Mouse (Mus musculus) neural tube, embryonic 13.5 days (tissue): ENCODE data around the gene B4galnt3. TPM values are rescaled to one million over a fixed set of nuclear protein-coding genes. Genes with fewer than 3 reads are reported as not detected.

Experiments used
- ATAC-seq: fragments of 200-750 bp; cut with Nextera tagmentation; 2 replicates; pipeline ENCODE4 v1.8.0; 2017; ENCODE audit warnings: low read depth, mild to moderate bottlenecking, moderate TSS enrichment, moderate library complexity
- H3K27ac ChIP-seq: fragments of 300-500 bp; sonication (generic); replicated peaks from 2 replicates; pipeline ENCODE4 v1.5.1; 2015; ENCODE audit warnings: moderate library complexity, mild to moderate bottlenecking, inconsistent platforms
- H3K27me3 ChIP-seq: fragments of 300-500 bp; sonication (generic); 2 replicates; pipeline ENCODE4 v1.6.1; 2015; ENCODE audit warnings: mild to moderate bottlenecking, inconsistent platforms
- H3K36me3 ChIP-seq: fragments of 300-500 bp; sonication (generic); 2 replicates; pipeline ENCODE4 v1.6.1; 2015; ENCODE audit warnings: mild to moderate bottlenecking, inconsistent platforms
- H3K4me1 ChIP-seq: fragments of 300-500 bp; sonication (generic); replicated peaks from 2 replicates; pipeline ENCODE4 v1.6.1; 2015; ENCODE audit warnings: inconsistent platforms
- H3K4me2 ChIP-seq: fragments of 300-500 bp; sonication (generic); 2 replicates; pipeline ENCODE4 v1.6.1; 2015; ENCODE audit warnings: inconsistent platforms, mild to moderate bottlenecking, moderate library complexity
- H3K4me3 ChIP-seq: fragments of 300-500 bp; sonication (generic); 2 replicates; pipeline ENCODE4 v1.5.1; 2015; ENCODE audit warnings: mild to moderate bottlenecking, inconsistent platforms
- H3K9ac ChIP-seq: fragments of 300-500 bp; sonication (generic); 2 replicates; pipeline ENCODE4 v1.6.1; 2015; ENCODE audit warnings: moderate library complexity, mild to moderate bottlenecking, inconsistent platforms
- H3K9me3 ChIP-seq: fragments of 300-500 bp; sonication (generic); 2 replicates; pipeline ENCODE4 v1.6.1; 2016; ENCODE audit warnings: inconsistent platforms
- WGBS: fragments of 180-500 bp; shearing (Covaris S2); methylation state at CpG from one replicate; pipeline ENCODE4 v1.1.7; 2015; 5-methylcytosine and 5-hydroxymethylcytosine counted together
- polyA plus RNA-seq: library from polyadenylated mRNA; unstranded; fragments of >200 nt; fragmentation: Nextera tagmentation; extraction: Ambion mirVana; gene quantifications from 2 replicates; pipeline ENCODE4 v1.2.1, GENCODE M21; 2015

Gene B4galnt3
- polyA plus RNA-seq, 1 experiment from 2014 or later = 0.11 TPM

DNA sequence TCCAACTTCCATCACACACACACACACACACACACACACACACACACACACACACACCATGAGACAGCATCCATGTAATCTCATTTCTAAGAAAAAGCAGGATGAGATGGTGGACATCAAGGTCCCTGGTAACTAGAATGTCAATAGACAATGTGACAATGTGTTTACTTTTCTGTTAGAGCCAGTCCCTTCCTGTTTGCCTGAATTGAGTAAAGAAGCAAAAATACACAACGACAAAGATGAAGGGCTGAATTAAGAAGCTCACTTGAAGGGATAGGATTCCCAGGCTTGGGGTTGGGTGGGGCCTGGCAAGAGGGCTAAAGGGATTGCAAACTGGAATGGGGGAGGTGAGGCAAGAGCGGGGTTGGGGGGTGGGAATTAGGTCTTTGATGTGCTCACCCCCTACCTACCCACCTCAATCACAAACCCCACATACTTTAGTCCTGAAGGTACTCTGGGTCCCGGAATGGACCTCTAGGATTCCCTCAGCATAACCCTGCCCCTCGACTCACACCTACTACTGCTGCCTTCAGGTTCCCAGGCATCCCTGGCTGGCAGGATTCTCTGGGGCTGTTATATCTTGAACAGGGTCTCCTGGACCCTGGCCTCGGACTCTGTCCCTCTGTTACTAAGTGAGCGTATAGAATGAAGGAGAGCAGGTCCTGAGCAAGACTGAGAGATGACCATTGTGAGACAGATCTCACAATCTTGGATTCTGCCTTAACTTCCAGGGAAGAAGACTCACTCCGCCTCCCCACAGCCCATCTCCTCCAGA lies 102.8 kb downstream of the B4galnt3 start:
- 54% methylated on average over 7 of the region's 7 CpGs for WGBS
- no peaks in the 10 kb centered on the region for H3K36me3 ChIP-seq
- H3K9ac ChIP-seq = no peak overlapping the region
- 0 out of 2 replicates have a peak overlapping the region, but pooled peaks have one; percentile 29 for H3K4me2 ChIP-seq
- H3K27me3 ChIP-seq = no peaks in the 10 kb centered on the region
- no peak overlapping the region for H3K27ac ChIP-seq
- H3K4me1 ChIP-seq = peaks cover 18% of the 10 kb centered on the region
- no peak for ATAC-seq
- no peaks in the 10 kb centered on the region for H3K9me3 ChIP-seq
- H3K4me3 ChIP-seq = no peak overlapping the region

DNA sequence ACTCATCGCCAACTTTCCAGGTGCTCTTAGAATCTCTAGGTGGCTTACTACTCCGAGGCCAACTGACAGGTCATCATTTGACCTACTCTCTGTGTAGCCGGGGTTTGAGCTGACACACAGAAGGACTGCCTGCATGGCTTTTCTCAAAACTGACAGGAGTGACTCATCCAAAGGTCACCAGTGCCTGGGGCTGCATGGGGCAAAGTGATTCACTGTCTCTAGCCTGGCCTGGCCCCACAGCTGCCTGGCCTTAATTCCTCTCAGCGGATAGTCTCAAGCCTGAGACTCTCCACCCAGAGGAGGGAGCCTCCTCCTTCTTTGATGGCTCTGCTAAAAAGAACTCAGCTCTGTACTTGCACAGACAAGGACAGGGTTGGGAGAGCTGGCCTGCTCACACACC lies 103.4 kb downstream of the B4galnt3 start:
- Histone ChIP-seq H3K27me3 (no peaks in the 10 kb centered on the region), H3K9ac (no peak overlapping the region), H3K4me3 (no peak overlapping the region), H3K36me3 (no peaks in the 10 kb centered on the region), H3K27ac (no peak overlapping the region), H3K9me3 (no peaks in the 10 kb centered on the region), H3K4me2 (no peak overlapping the region), H3K4me1 (peaks cover 18% of the 10 kb centered on the region)
- ATAC-seq = no peak
- 78% methylated on average over 4 of the region's 4 CpGs for WGBS

DNA sequence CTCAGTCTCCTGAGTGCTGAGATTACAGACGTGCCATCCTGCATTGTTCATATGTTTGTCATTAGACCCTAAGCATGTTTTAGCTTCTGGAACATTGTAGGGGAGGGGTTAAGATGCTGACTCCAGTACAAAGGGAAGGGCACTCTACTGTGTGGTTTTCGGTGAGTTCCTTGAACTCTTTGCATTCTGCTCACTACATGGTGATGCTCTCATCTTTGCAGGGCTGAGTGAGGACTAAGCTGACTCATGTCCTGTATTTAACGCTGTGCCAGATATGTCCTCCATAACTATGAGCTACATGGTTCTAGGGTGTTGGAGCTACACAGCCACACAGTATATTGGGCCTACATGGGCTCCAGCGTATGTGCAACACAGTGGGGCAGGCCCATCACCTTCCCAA lies 104.0 kb downstream of the B4galnt3 start:
- no peak for ATAC-seq
- no peaks in the 10 kb centered on the region for H3K9me3 ChIP-seq
- peaks cover 18% of the 10 kb centered on the region for H3K4me1 ChIP-seq
- no peak overlapping the region for H3K4me2 ChIP-seq
- no peak overlapping the region for H3K4me3 ChIP-seq
- 93% methylated on average over 4 of the region's 4 CpGs for WGBS
- no peaks in the 10 kb centered on the region for H3K27me3 ChIP-seq
- no peaks in the 10 kb centered on the region for H3K36me3 ChIP-seq
- H3K9ac ChIP-seq = no peak overlapping the region
- H3K27ac ChIP-seq = no peak overlapping the region

DNA sequence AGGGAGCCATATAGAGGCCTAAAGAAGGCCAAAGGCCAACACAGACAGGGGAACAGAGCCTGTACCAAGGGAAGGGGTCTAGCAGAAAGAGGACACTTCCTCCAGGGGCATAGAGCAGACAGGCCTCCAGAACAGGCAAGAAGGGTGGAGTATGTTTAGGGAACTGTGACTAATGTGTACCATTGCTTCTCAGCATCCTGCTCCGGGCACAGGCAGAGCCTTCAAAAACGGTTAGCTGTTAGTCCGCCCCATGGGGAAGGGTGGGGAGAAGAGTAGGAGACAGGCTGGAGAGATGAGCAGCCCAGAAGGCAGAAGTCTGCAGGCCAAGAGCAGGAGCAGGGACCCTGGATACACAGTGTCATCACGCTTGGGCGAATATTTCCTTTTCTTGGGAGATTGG lies 105.1 kb downstream of the B4galnt3 start:
- WGBS = 84% methylated on average over 5 of the region's 5 CpGs

DNA sequence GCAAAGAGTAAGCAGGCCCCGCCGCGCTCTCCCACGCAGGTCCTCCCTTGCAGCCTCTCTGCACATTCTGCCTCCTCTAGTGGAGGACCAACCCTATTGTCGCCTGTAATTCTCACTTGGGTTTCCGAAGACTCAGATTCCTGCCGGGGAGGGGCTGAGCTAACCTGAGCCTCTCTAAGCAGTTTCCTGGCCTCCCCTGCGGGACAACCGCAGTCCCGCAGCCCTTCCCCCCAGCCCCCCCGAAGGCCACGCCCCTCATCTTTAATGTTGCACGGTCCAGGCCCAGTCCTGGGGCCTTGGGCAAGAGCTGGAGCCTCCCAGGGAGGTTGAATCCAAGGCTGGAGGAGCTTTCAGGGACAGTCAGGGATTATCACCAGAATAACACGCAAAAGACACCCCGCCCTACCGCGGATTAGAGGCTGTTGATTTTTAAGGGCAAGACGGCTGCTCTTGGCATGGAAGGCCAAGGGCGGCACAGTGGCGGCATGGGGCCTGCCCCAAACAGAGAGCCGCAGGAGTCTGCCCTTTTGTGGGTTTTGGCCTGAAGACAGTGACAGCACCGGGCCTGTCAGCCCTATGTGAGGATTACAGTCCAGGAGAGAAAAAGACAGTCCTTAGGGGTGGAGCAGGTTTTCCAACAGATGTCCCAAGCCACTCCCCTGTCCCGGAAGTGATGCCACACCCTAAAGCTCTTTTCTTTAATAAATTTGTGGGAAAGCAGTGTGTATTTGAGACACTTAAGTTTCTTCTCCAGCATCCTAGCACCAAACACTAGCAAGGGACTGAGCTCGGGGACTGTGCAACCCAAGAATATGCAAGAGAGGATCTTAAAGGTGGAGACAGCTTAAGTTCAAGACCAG lies 105.8 kb downstream of the B4galnt3 start:
- WGBS = 22% methylated on average over 24 of the region's 24 CpGs
- H3K27me3 ChIP-seq = no peaks in the 10 kb centered on the region
- no peak overlapping the region for H3K27ac ChIP-seq
- no peak overlapping the region for H3K9ac ChIP-seq
- peak overlapping the region; percentile 42 for H3K4me2 ChIP-seq
- peaks cover 18% of the 10 kb centered on the region for H3K4me1 ChIP-seq
- H3K4me3 ChIP-seq = 0 out of 2 replicates have a peak overlapping the region, but pooled peaks have one; percentile 16
- H3K9me3 ChIP-seq = no peaks in the 10 kb centered on the region
- ATAC-seq = 0 out of 2 replicates have a peak, but pooled peaks have one; percentile 30
- H3K36me3 ChIP-seq = no peaks in the 10 kb centered on the region

More for the DNA sequence above, 105.1 kb downstream of the B4galnt3 start:
- H3K9me3 ChIP-seq = no peaks in the 10 kb centered on the region
- no peak for ATAC-seq
- H3K4me2 ChIP-seq = no peak overlapping the region
- H3K9ac ChIP-seq = no peak overlapping the region
- H3K36me3 ChIP-seq = no peaks in the 10 kb centered on the region
- no peak overlapping the region for H3K27ac ChIP-seq
- H3K27me3 ChIP-seq = no peaks in the 10 kb centered on the region
- peaks cover 18% of the 10 kb centered on the region for H3K4me1 ChIP-seq
- no peak overlapping the region for H3K4me3 ChIP-seq

DNA sequence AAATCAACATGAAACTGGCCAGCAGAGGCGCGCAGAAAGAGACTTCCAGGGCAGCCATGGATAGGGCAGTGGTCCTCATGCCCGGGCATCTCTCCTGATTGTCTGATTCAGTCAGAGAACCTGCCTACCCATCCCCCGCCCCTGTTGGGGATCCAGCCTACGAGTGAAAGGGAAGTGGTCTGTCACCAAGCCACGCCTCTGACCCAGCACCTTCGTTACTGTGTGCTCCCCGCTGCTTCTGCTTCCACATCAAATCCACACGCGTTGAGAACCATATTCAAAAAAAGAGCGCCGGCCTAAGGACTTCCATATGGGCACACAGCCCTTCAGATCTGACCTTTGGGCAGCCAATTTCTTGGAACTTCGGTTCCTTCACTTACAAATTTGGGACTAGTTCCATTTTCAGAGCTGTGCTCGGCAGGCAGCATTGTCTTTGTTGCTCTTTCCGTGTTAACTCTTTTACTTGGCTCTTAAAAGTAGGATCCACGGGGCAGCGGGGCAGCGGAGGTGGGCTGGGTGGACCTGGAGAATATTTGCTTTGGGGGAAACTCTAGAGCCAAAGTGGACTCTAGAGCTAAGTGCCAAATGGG lies 106.7 kb downstream of the B4galnt3 start:
- H3K4me1 ChIP-seq = peaks cover 18% of the 10 kb centered on the region
- no peak overlapping the region for H3K9ac ChIP-seq
- H3K36me3 ChIP-seq = no peaks in the 10 kb centered on the region
- no peak overlapping the region for H3K27ac ChIP-seq
- ATAC-seq = no peak
- WGBS = 17% methylated on average over 18 of the region's 18 CpGs
- no peaks in the 10 kb centered on the region for H3K27me3 ChIP-seq
- peak overlapping the region; percentile 42 for H3K4me2 ChIP-seq
- no peaks in the 10 kb centered on the region for H3K9me3 ChIP-seq
- no peak overlapping the region for H3K4me3 ChIP-seq

DNA sequence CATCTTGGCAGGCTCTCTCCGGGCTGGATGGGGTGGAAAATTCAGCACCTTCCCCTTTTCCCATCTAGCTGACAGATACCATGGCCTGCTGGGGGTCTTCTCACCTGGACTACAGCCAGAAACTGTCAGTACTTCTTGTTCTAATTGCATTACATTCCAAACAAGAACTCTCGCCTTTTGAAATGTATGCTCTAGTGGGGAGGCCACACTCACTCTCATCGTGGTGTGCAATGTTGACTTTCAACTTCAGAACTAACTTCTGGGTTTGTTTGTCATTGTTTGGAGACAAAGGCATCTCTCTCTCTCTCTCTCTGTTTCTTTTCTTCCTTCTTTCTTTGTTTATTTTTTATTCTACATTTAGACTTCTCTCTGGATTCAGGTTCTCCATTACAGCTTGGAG lies 107.8 kb downstream of the B4galnt3 start:
- ATAC-seq = no peak
- Histone ChIP-seq H3K4me1 (peaks cover 10% of the 10 kb centered on the region), H3K9ac (no peak overlapping the region), H3K36me3 (no peaks in the 10 kb centered on the region), H3K27me3 (no peaks in the 10 kb centered on the region), H3K27ac (no peak overlapping the region), H3K4me2 (no peak overlapping the region), H3K9me3 (no peaks in the 10 kb centered on the region), H3K4me3 (no peak overlapping the region)
- 70% methylated on average over 3 of the region's 3 CpGs for WGBS

DNA sequence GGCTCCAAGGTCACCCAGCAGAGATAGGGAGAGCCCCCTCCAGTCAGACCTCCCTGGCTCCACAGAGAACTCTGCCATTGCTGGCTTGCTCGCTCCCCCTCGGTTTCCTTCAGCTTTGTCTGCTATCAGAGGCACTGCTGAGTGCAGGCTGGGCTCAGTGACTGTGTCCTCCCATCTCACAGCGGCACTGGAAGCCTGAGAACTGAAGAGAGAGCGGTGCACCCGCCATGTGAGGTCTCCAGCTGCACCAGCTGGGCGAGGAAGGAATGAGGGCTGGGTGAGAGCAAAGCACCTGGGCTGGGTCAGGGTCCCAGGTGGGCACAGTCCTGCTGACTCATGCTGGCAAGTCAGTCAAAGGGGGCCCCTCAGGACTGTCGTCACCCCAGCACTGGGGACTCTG lies 108.6 kb downstream of the B4galnt3 start:
- Histone ChIP-seq H3K9ac (no peak overlapping the region), H3K9me3 (no peaks in the 10 kb centered on the region), H3K4me2 (no peak overlapping the region), H3K36me3 (no peaks in the 10 kb centered on the region), H3K4me3 (no peak overlapping the region), H3K27ac (no peak overlapping the region), H3K27me3 (no peaks in the 10 kb centered on the region), H3K4me1 (peaks cover 10% of the 10 kb centered on the region)
- ATAC-seq = no peak
- WGBS = 62% methylated on average over 7 of the region's 7 CpGs

DNA sequence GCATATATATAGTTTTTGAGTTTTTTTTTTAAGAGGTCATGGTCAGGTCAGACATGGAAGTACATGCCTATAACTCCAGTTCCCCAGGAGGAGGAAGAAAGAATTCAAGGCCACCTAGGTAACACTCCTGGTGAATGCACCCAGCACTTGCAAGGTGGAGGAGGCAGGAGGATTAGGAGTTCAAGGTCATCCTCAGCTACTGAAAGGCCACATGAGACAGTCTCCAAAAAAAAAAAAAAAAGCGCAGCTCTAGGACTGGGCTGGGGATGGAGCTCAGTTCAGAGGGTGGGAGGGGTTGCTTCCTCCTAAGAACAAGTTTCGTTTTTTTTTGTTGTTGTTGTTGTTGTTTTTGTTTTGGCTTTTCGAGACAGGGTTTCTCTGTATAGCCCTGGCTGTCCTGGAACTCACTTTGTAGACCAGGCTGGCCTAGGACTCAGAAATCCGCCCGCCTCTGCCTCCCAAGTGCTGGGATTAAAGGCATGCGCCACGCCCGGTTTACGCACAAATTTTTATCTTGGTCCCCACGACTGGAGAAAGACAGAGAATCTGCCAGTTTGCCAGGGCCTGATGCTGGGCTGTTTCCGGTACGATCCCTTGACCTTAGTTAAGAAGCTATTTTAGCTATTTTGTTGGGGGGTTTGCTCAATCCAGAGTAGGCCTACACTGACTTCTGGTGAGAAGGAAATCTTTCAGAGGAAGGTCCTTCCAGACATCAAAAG lies 109.2 kb downstream of the B4galnt3 start:
- no peaks in the 10 kb centered on the region for H3K36me3 ChIP-seq
- no peaks in the 10 kb centered on the region for H3K9me3 ChIP-seq
- H3K27me3 ChIP-seq = no peaks in the 10 kb centered on the region
- H3K4me3 ChIP-seq = no peak overlapping the region
- H3K4me1 ChIP-seq = peaks cover 10% of the 10 kb centered on the region
- 89% methylated on average over 12 of the region's 12 CpGs for WGBS
- no peak overlapping the region for H3K9ac ChIP-seq
- ATAC-seq = no peak
- H3K4me2 ChIP-seq = no peak overlapping the region
- no peak overlapping the region for H3K27ac ChIP-seq

DNA sequence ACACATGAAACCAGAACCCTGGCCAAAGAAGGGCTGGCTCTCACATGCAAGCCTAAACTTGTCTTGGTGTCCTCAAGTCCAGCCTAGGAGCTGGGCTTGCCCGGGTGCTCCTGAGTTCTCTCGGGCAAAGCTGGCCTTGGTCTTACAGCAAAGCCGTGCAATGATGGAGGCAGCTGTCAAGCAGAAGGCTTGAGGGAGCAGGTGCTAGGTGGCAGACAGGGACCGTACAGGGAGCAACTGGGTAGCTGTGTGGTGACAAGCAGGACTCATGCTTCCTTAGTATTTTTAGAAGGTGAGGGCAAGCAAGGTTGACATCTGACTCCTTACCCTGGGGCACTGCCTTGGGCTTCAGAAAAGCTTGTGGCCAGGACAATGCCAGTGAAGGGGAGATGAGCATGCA lies 110.6 kb downstream of the B4galnt3 start:
- 94% methylated on average over 4 of the region's 4 CpGs for WGBS
- no peak overlapping the region for H3K27ac ChIP-seq
- no peak overlapping the region for H3K4me3 ChIP-seq
- no peak overlapping the region for H3K9ac ChIP-seq
- H3K4me2 ChIP-seq = no peak overlapping the region
- H3K36me3 ChIP-seq = no peaks in the 10 kb centered on the region
- H3K27me3 ChIP-seq = no peaks in the 10 kb centered on the region
- ATAC-seq = no peak
- peaks cover 10% of the 10 kb centered on the region for H3K4me1 ChIP-seq
- H3K9me3 ChIP-seq = no peaks in the 10 kb centered on the region

DNA sequence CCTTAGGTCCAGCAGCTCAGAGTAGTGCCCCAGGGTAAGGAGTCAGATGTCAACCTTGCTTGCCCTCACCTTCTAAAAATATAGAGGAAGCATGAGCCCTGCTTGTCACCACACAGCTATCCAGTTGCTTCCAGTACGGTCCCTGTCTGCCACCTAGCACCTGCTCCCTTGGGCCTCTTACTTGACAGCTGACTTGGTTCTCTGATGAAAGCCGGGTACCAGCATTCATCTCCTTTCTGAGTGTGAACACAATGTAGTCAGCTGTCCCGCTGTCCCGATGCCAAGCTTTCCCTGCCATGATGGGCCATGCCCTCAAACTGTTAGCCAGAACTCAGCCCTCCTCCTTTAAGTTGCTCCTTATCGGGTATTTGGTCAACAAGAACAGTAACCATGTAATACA lies 112.2 kb downstream of the B4galnt3 start:
- no peak for ATAC-seq
- no peak overlapping the region for H3K4me3 ChIP-seq
- H3K27ac ChIP-seq = no peak overlapping the region
- no peak overlapping the region for H3K4me2 ChIP-seq
- no peaks in the 10 kb centered on the region for H3K9me3 ChIP-seq
- WGBS = 81% methylated on average over 5 of the region's 5 CpGs
- no peaks in the 10 kb centered on the region for H3K36me3 ChIP-seq
- H3K4me1 ChIP-seq = no peaks in the 10 kb centered on the region
- no peaks in the 10 kb centered on the region for H3K27me3 ChIP-seq
- no peak overlapping the region for H3K9ac ChIP-seq

DNA sequence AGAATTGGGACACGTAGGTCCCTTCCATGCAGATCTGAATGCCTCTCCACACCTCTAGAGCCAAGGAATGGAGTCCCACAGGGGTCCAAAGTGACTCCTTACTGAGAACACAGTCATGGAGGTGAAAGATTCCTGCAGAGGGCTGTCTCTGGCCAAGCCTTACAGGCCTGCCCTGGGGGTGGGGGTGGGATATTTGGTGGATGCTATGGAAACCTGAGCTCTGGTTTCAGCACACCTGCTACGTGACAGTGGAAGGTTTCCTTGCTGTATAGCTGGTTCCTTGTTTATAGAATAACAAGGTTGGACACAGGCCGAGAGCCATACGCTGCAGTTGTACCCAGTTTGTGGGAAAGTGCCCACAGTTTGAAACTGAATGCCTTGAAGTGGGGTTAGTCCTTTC lies 113.9 kb downstream of the B4galnt3 start:
- Histone ChIP-seq H3K36me3 (no peaks in the 10 kb centered on the region), H3K4me3 (no peak overlapping the region), H3K4me1 (no peaks in the 10 kb centered on the region), H3K4me2 (no peak overlapping the region), H3K27me3 (no peaks in the 10 kb centered on the region), H3K9me3 (no peaks in the 10 kb centered on the region), H3K9ac (no peak overlapping the region), H3K27ac (no peak overlapping the region)
- WGBS = 80% methylated on average over 4 of the region's 4 CpGs
- no peak for ATAC-seq
